Mouse (Mus musculus): ENCODE data around the gene Zfp462. TPM values are rescaled to one million over a fixed set of nuclear protein-coding genes. Genes with fewer than 3 reads are reported as not detected.
"Not testable (repeated sequence)": the region's sequence is repeated elsewhere in the genome, so short reads cannot be mapped to it uniquely, and the experiment has no call there.

The Zfp462 gene
- polyA plus RNA-seq, 1 experiment from 2014 or later: 2.0 TPM

DNA sequence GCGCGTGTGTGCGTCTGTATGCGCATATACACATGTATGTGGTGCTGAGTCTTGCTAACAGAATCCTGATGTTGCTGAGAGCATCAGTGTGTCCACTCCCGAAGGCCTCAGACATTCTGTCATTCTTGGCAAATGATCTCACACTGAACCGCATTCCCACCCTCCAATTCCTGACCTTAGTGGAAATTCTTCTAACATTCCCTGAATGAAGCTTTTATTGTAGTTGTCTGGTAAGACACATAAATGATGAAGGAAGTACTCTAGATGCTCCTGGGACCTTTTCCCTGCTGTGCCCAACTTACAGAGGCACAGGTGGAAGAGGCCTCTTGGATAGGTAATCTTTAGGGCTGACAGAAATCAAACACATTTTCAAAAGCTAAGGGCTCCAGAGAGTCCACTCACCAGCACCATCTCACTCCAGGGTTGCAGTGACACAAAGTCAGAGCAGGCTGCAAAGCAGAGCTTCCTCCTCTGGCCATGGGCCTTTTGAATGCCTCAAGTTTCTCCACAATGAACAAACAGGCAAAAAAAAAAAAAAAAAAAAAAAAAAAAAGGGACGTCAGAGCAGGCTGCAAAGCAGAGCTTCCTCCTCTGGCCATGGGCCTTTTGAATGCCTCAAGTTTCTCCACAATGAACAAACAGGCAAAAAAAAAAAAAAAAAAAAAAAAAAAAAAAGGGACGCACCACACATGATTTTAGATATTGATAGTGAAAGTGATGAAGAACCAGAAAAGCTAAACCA lies 17.4 kb upstream of the Zfp462 start:
- not testable (repeated sequence) for H3K4me2 ChIP-seq; H3K9ac ChIP-seq (ENCODE audit: low read depth, low read length); ATAC-seq (replicated peaks; ENCODE audit: low FRiP score); H3K4me3 ChIP-seq (ENCODE audit: low read depth, low read length); H3K36me3 ChIP-seq (ENCODE audit: control insufficient read depth, insufficient read depth, low read length); H3K27me3 ChIP-seq (replicated peaks; ENCODE audit: control insufficient read depth, insufficient read depth, low read length); H3K4me1 ChIP-seq (replicated peaks; ENCODE audit: control insufficient read depth, insufficient read depth, low read length); H3K27ac ChIP-seq (ENCODE audit: low read depth, low read length); DNase-seq (ENCODE audit: low spot score); H3K9me3 ChIP-seq (ENCODE audit: control insufficient read depth, low read length)
- WGBS: 78% methylated on average over 8 of the region's 8 CpGs

DNA sequence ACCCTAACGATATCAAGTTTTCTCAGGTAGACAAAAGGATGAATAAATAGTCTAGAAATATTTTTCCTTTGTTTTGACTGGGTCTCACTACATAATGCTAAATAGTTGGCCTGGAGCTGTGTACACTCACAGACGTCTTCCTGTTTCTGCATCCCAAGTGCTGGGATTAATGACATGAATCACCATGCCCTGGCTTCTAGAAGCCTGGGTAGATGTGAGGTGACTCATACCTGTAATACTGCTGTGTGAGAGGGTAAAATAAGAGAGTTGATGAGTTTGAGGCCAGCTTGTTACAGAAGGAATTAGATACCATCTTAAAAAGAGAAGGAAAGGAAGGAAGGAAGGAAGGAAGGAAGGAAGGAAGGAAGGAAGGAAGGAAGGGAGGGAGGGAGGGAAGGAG lies 15.2 kb upstream of the Zfp462 start:
- 74% methylated on average over 2 of the region's 2 CpGs for WGBS
- Histone ChIP-seq H3K36me3 (ENCODE audit: control insufficient read depth, insufficient read depth, low read length) (no peaks in the 10 kb centered on the region), H3K4me3 (ENCODE audit: low read depth, low read length) (no peak overlapping the region), H3K9me3 (ENCODE audit: control insufficient read depth, low read length) (no peaks in the 10 kb centered on the region), H3K27ac (ENCODE audit: low read depth, low read length) (no peak overlapping the region), H3K9ac (ENCODE audit: low read depth, low read length) (no peak overlapping the region), H3K4me2 (no peak overlapping the region), H3K27me3 (replicated peaks; ENCODE audit: control insufficient read depth, insufficient read depth, low read length) (no peaks in the 10 kb centered on the region), H3K4me1 (replicated peaks; ENCODE audit: control insufficient read depth, insufficient read depth, low read length) (no peaks in the 10 kb centered on the region)
- ATAC-seq (replicated peaks; ENCODE audit: low FRiP score) (no peak), DNase-seq (ENCODE audit: low spot score) (no peak)

DNA sequence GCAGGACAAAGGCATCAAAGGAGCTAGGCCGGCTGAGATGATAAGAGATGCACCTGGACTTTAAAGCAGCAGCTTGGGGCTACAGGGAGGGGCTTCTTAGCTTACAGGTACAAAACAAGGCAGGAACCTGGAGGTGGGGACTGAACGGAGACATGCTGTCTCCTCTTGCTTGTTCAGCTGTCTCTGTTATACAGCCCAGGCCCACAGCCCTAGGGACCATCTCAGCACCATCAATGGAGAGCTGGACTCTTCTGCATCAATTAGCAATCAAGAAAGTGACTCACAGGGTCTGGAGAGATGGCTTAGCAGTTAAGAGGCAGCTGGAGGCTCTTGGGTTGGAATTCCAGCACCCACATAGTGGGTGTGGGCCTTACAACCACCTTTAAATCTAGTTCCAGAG lies 12.2 kb upstream of the Zfp462 start:
- no peak overlapping the region for H3K27ac ChIP-seq (ENCODE audit: low read depth, low read length)
- H3K4me2 ChIP-seq: no peak overlapping the region
- H3K9me3 ChIP-seq (ENCODE audit: control insufficient read depth, low read length): no peaks in the 10 kb centered on the region
- no peak overlapping the region for H3K4me3 ChIP-seq (ENCODE audit: low read depth, low read length)
- 23% methylated on average over 2 of the region's 2 CpGs for WGBS
- H3K36me3 ChIP-seq (ENCODE audit: control insufficient read depth, insufficient read depth, low read length): no peaks in the 10 kb centered on the region
- no peak for ATAC-seq (replicated peaks; ENCODE audit: low FRiP score)
- no peak for DNase-seq (ENCODE audit: low spot score)
- H3K27me3 ChIP-seq (replicated peaks; ENCODE audit: control insufficient read depth, insufficient read depth, low read length): no peaks in the 10 kb centered on the region
- no peak overlapping the region for H3K9ac ChIP-seq (ENCODE audit: low read depth, low read length)
- no peaks in the 10 kb centered on the region for H3K4me1 ChIP-seq (replicated peaks; ENCODE audit: control insufficient read depth, insufficient read depth, low read length)

DNA sequence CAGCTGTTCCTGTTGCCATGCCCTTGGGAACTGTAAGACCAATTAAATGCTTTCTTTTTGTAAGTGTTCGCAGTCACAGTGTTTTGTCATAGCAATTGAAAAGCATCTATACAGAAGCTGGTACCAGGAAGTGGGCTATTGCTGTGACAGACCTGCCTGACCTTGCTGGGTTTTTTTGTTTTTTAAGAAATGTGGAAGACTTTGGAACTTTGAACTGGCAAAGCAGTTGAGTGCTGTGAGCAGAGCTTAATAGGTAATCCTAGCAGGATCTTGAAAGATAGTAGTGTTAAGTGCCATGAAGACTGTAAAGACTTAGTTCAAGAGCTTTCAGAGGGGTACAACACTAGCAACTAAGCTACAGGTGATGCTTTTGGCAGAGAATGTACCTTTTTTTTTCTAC lies 7.7 kb upstream of the Zfp462 start:
- Histone ChIP-seq H3K27ac (ENCODE audit: low read depth, low read length) (no peak overlapping the region), H3K9ac (ENCODE audit: low read depth, low read length) (no peak overlapping the region), H3K27me3 (replicated peaks; ENCODE audit: control insufficient read depth, insufficient read depth, low read length) (no peaks in the 10 kb centered on the region), H3K9me3 (ENCODE audit: control insufficient read depth, low read length) (no peaks in the 10 kb centered on the region), H3K4me3 (ENCODE audit: low read depth, low read length) (no peak overlapping the region), H3K4me2 (no peak overlapping the region), H3K4me1 (replicated peaks; ENCODE audit: control insufficient read depth, insufficient read depth, low read length) (no peaks in the 10 kb centered on the region), H3K36me3 (ENCODE audit: control insufficient read depth, insufficient read depth, low read length) (no peaks in the 10 kb centered on the region)
- no peak for DNase-seq (ENCODE audit: low spot score)
- WGBS: 76% methylated on average over 1 of the region's 1 CpGs
- ATAC-seq (replicated peaks; ENCODE audit: low FRiP score): no peak

DNA sequence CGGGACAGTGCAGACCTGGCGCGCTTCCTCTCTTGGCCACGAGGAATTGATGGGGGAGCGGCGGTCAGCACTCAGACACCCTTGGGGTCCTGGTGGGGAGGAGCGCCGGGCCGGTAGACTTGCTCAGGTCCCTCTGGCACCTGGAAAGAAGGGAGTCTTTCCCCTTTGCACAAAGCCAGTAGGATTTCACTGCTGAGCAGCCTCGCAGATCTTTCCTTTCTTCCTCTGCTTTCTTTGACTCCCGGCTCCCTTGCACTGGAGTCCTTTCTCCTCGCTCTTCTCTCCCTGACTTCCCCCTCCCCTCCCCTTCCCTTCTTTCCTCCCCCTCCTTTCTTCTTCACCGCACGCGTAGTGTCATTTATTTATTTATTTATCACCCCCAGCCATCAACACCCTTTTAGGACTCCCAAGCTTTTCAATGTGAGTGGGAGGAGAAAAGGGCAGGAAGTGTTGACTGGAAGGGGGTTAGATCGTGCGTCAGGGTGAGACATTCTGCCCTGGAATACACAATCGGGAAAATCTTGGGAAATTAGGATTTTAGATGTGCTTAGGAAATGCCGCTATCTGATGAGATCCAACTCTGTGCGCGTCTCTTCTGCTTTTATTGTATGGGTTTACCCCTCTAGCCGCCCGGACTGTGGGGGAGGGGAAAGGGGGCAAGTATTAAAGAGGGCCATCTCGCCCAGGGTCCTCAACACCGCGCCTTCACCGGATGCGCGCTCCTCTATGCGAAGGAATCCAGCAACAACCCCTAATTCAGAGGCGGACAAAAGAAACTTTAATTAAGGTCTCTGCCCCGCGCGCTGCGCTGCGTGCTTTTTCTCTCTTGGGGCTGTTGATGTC lies 976 bp downstream of the Zfp462 start:
- Histone ChIP-seq H3K27me3 (replicated peaks; ENCODE audit: control insufficient read depth, insufficient read depth, low read length) (peaks cover 41% of the 10 kb centered on the region), H3K4me2 (peak overlapping the region; percentile 59)
- DNase-seq (ENCODE audit: low spot score): peak; percentile 50

DNA sequence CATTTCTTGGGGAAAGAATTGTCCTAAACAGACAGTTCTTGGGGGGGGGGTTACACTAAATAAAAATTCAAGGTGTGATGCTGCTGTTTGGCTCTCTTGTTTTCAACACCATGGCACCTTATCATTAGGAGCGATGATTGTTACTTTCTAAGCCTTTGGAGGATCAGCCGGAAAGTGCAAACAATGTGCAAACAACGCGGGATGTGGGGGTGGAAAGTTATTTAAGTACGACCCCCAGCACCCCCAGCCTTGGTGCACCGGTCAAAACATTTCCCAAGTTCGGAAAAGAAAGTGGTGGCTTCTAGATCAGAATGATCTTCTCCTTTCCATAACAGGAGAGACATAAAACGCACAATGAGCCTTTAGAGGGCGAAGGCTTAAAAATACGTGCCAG lies 1.8 kb downstream of the Zfp462 start:
- H3K9me3 ChIP-seq (ENCODE audit: control insufficient read depth, low read length): no peaks in the 10 kb centered on the region
- no peaks in the 10 kb centered on the region; the same call in 1 of the 2 replicates for H3K4me1 ChIP-seq (replicated peaks; ENCODE audit: control insufficient read depth, insufficient read depth, low read length)
- no peak for ATAC-seq (replicated peaks; ENCODE audit: low FRiP score)
- peak overlapping the region; percentile 39; the same call in 1 of the 2 replicates for H3K27ac ChIP-seq (ENCODE audit: low read depth, low read length)
- peak overlapping the region; percentile 52 for H3K4me3 ChIP-seq (ENCODE audit: low read depth, low read length)
- WGBS: 0% methylated on average over 10 of the region's 10 CpGs
- no peaks in the 10 kb centered on the region for H3K36me3 ChIP-seq (ENCODE audit: control insufficient read depth, insufficient read depth, low read length)
- peak overlapping the region; percentile 59 for H3K4me2 ChIP-seq
- no peak for DNase-seq (ENCODE audit: low spot score)
- H3K9ac ChIP-seq (ENCODE audit: low read depth, low read length): no peak overlapping the region; the same call in 1 of the 2 replicates
- peaks cover 41% of the 10 kb centered on the region for H3K27me3 ChIP-seq (replicated peaks; ENCODE audit: control insufficient read depth, insufficient read depth, low read length)

More for the DNA sequence above, 976 bp downstream of the Zfp462 start:
- no peak for ATAC-seq (replicated peaks; ENCODE audit: low FRiP score)
- H3K36me3 ChIP-seq (ENCODE audit: control insufficient read depth, insufficient read depth, low read length): no peaks in the 10 kb centered on the region
- H3K27ac ChIP-seq (ENCODE audit: low read depth, low read length): peak overlapping the region; percentile 55
- H3K4me1 ChIP-seq (replicated peaks; ENCODE audit: control insufficient read depth, insufficient read depth, low read length): no peaks in the 10 kb centered on the region; the same call in 1 of the 2 replicates
- peak overlapping the region; percentile 52 for H3K4me3 ChIP-seq (ENCODE audit: low read depth, low read length)
- H3K9ac ChIP-seq (ENCODE audit: low read depth, low read length): peak overlapping the region; percentile 48
- H3K9me3 ChIP-seq (ENCODE audit: control insufficient read depth, low read length): no peaks in the 10 kb centered on the region
- under 1% methylated on average over 36 of the region's 36 CpGs for WGBS

DNA sequence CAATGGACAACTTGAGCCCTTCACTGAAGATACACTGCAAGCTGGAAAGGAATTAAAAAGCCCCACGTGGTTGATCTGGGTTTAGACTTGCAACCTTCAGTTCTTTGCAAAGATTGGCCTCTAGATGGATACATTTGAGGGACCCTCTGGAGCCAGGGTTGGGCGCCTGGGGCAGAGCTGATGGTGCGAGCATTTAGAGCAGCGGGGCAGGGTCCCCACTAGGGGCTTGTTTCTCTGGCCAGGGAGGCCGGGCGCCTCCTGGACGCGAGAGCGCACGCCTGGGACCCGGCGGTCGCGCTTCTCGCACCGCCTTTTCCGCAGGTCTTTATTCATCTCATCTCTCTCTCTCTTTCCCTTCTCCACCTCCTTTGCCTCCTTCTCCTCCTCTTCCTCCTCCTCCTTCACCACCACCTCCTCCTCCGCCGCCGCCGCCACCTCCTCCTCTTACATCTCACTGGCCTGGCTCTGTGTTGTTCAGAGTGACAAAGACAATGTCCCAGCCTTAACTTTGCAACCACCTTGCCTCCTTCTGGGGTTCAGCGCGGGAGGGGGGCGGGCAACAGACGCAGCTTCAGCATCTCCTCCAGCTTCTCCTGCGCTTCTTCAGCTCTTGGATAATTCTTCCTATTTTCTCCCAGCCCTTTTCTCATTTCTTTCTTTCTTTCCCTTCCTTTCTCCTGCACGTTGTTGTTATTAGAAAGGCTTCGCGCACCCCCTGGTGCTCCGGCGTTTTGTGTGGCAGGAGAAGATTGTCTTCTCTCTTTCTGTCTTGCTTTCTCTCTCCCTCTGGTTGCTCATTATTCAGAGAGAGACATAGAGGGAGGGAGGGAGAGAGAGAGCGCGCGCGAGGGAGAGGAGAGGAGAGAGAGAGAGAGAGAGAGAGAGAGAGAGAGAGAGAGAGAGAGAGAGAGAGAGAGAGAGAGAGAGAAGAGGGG lies 2.5 kb downstream of the Zfp462 start:
- peaks cover 41% of the 10 kb centered on the region for H3K27me3 ChIP-seq (replicated peaks; ENCODE audit: control insufficient read depth, insufficient read depth, low read length)
- no peaks in the 10 kb centered on the region for H3K9me3 ChIP-seq (ENCODE audit: control insufficient read depth, low read length)
- H3K4me2 ChIP-seq: peak overlapping the region; percentile 59
- H3K9ac ChIP-seq (ENCODE audit: low read depth, low read length): peak overlapping the region; percentile 56; the same call in 1 of the 2 replicates
- under 1% methylated on average over 31 of the region's 35 CpGs for WGBS
- peak; percentile 54 for DNase-seq (ENCODE audit: low spot score)
- H3K27ac ChIP-seq (ENCODE audit: low read depth, low read length): peak overlapping the region; percentile 79; the same call in 1 of the 2 replicates
- no peak; the same call in 1 of the 2 replicates for ATAC-seq (replicated peaks; ENCODE audit: low FRiP score)
- H3K36me3 ChIP-seq (ENCODE audit: control insufficient read depth, insufficient read depth, low read length): no peaks in the 10 kb centered on the region
- H3K4me1 ChIP-seq (replicated peaks; ENCODE audit: control insufficient read depth, insufficient read depth, low read length): no peaks in the 10 kb centered on the region; the same call in 1 of the 2 replicates
- H3K4me3 ChIP-seq (ENCODE audit: low read depth, low read length): peak overlapping the region; percentile 52

DNA sequence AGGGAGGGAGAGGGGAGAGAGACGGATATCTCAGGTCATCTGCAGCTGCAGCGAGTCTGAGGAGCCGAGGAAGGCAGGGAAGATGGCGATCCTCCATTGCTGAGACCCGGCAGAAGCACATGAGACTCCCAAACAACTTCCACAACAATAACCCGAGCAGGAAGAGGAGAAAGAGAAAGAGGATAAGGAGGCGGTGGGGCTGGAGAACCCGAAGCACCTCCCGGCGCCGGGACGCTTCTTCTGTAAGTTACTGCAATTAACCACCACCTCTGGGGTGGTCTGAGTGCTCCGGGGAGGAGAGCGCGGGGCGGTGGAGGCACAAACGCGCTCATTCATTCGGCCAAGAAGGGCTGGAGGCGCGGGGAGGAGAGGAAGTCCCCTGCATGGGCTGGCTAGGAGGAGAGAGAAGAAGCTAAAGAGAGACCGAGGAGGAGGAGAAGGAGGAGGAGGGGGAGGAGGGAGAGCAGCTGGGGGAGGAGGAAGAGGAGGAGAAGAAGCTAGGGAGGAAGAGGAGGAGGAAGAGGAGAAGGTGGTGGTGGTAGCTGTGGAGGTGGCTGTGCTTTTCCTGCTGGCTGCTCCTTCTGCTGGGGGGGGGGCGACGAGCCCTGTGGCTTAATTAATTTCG lies 3.3 kb downstream of the Zfp462 start:
- Histone ChIP-seq H3K4me2 (peak overlapping the region; percentile 59), H3K27me3 (replicated peaks; ENCODE audit: control insufficient read depth, insufficient read depth, low read length) (peaks cover 41% of the 10 kb centered on the region), H3K4me3 (ENCODE audit: low read depth, low read length) (peak overlapping the region; percentile 52), H3K4me1 (replicated peaks; ENCODE audit: control insufficient read depth, insufficient read depth, low read length) (no peaks in the 10 kb centered on the region; the same call in 1 of the 2 replicates), H3K9me3 (ENCODE audit: control insufficient read depth, low read length) (no peaks in the 10 kb centered on the region), H3K9ac (ENCODE audit: low read depth, low read length) (peak overlapping the region; percentile 56), H3K36me3 (ENCODE audit: control insufficient read depth, insufficient read depth, low read length) (no peaks in the 10 kb centered on the region), H3K27ac (ENCODE audit: low read depth, low read length) (peak overlapping the region; percentile 79)
- WGBS: under 1% methylated on average over 23 of the region's 25 CpGs
- ATAC-seq (replicated peaks; ENCODE audit: low FRiP score): no peak
- peak; percentile 61 for DNase-seq (ENCODE audit: low spot score)

Measured in liver, embryonic 11.5 days (tissue).